Mouse (Mus musculus) 3134 (cell line): Measurements from ENCODE around the gene Dusp16.

Experiments used
- DNase-seq: peaks from one replicate; pipeline ENCODE4 v3.0.0-alpha.2; 2011; ENCODE audit warnings: low spot score; ENCODE audit not compliant: insufficient read length; ENCODE audit errors: extremely low read depth

The Dusp16 gene

DNA sequence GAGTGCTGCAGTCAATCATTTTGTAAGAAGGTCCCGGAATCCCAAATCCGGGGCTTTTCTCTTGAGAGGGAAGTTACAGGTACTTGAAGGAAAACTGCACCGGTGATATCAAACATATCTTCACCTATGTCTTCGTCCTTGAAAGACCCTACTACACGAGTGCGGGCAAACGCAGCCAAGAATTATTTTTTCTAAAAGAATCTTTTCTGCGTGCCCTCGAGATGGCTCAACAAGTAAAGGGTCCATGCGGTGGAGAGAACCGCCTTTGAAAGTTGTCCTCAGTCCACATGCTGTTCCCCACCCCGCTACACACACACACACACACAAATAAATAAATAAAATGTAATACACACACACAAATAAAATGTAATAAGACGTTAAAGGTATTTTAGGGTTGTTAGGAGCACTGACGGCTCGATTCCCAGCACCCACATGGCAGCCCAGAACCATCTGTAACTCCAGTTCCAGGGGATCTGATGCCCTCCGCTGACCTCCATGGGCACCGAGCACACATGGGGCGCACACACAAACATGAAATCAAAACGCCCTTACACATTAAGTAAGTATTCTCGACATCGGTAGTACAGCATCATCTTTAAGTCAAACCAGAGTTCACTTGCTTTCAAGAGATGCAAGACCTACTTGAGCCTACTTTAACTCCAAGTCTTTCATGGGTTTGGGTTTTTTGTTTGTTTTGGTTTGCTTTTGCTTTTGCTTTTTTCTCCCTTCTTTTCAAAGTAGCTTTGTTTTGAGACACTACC lies 801 bp upstream of the Dusp16 start:
- DNase-seq, result peak; percentile 30

DNA sequence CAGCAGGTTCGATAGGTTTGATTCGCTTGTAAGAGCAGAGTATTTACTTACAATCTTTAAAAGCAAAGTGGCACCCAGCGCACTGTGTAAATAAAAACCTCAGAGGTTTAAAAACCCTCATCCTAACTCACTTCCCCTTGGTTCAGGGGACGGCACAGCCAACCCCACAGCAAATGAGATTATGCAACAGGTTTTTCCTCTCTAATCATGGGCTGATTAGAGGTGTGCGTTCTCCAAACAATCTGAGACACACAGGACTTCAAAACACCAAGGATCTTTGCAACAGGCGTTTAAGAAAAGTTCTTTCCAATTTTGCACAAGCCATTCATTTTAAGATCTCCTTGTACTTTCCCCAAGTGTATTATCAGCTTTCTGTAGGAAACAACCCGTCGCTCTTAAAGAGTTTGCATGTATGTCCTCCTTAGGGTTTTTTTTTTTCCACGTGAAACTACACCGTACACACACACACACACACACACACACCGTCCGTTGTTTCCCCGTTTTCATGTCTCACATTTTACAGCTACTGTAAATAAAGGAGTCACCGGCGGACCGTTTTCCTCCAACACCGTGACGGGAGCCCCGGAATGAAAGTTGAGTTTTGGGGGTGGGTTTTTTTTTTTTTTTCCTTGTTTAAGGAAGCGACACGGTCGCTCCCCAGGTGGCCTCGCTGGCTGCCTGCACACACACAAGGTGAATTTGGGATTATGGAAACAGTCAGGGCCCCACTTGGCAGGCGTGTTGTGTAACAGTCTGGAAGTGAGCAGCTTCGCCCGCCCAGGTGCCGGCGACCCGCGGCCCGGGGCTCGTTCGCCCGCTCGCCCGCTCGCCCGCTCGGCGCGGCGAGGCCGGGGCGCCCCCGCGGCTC lies 940 bp downstream of the Dusp16 start:
- DNase-seq, result peak; percentile 62

DNA sequence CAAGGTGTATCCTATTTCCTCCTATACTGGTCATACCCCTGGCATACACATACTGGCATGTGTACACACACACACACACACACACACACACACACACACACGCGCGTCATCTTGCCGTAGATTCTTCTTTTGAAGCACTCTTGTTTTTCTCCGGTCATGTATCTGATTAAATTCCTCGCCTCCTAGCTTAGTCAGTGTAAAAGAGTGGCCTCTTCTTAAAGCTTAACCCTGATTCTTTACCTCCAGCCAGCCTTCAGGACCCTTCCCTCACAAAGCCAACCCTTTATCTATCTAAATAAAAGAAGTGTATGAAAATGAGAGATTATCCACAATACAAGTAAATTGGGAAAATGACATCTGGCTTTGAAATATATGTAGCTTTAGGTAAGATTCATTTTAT lies 3.3 kb downstream of the Dusp16 start:
- no peak for DNase-seq

DNA sequence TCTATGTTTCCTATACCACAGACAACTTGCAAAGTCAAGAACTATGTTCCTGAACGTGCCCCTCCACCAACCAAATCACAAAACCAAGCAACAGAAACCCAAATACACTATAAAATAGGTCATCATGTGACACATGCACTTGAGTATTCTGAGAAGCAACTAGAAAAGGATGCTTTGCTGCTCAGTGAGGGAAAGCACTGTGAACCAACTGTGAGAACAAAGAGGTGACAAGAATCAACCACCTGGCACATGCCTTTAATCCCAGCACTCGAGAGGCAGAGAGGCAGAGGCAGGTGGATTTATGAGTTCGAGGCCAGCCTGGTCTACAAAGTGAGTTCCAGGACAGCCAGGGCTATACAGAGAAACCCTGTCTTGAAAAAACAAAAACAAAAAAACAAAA lies 6.0 kb downstream of the Dusp16 start:
- DNase-seq, result no peak

DNA sequence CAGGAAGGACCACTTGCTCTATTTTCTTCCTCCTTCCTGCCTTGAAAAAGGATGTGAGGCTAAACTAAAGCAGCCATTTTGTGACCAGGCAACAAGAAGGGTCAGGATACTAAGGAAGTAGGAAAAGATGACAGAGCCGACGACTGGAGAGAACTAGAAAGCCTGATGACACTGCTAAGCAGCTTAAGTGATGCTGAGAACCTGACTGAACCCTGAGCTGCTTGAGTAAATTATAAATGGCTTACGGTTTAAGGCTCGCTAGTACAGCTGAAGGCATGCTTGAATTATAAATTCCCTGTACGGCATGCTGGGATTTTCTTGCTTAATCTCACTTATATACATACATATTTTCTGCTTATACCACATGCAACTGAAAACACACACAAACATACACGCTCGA lies 9.5 kb downstream of the Dusp16 start:
- no peak for DNase-seq

DNA sequence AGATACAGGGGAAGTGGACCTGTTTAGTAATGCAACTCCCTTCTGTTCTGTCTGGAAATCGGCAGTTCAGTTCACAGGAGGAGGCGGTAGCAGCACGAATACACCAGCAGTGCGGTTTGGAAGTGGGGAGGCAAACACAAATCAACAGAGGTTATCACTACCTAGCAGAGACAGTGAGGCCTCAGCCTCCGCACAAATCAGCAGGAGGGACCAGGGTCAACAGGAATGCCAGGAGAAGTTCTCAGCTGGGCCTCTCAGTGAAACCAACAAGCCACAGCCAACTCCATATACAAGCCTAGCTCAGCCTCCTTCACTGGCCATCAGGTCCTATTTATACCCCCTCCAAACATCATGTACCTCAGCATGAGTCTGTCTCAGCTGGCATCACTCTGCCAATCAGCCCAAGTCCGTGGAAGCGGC lies 10.9 kb downstream of the Dusp16 start:
- no peak for DNase-seq

DNA sequence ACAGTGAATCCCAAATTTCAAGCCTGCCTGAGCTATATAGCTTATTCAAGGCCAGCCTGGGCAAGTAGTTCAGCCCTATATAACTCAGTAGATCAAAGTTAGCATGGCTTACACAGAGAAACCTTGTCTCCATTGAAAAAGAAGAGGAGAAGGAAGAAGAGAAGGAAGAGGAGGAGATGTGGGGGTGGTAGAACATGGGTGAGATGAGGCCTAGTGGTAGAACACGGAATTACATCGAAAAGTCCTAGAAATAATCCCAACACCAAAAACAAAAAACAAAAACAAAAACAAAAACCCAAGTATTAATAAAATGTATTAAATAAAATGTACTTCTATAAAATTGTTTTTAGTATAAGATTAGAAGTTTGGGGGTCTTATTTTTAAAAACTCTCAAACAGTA lies 12.4 kb downstream of the Dusp16 start:
- no peak for DNase-seq

DNA sequence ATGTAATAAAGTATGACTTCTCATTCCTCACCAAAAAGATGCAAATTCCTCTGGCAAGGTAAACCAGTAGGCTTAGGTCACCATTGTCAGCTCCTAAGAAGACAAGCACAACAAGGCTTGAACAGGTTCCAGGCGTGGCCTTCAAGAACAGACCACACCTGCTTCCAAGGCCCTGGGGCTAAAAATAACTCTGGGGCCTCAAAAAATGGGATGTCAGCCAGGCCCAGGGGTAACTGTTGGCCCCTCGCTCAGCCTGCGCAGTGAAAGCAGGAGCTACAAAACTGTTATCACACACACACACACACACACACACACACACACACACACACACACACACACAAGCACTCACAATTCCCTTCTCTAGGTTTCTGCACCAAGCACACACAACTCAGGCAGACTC lies 18.5 kb downstream of the Dusp16 start:
- peak; percentile 33 for DNase-seq

DNA sequence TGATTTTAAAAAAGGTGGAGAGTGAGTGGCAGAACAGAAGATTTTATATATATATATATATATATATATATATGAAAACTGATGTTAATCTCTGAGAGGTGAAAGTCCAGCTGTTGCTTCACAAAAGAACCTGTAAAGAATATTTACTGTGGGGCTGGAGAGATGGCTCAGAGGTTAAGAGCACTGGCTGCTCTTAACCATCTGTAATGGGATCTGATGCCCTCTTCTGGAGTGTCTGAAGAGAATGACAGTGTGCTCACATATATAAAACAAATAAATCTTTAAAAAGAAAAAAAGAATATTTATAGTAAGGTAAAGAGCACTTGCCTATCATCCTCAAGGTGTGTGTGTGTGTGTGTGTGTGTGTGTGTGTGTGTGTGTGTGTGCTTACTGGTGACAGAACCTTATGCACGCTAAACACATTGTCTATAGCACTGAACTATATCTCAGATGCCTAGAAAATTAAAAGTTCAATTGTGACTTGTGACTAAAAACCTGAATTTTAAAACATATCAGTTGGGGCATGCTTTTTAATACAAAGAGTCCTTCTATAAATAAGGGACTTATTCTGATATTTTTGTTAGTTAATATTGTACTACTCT lies 19.0 kb downstream of the Dusp16 start:
- no peak for DNase-seq

DNA sequence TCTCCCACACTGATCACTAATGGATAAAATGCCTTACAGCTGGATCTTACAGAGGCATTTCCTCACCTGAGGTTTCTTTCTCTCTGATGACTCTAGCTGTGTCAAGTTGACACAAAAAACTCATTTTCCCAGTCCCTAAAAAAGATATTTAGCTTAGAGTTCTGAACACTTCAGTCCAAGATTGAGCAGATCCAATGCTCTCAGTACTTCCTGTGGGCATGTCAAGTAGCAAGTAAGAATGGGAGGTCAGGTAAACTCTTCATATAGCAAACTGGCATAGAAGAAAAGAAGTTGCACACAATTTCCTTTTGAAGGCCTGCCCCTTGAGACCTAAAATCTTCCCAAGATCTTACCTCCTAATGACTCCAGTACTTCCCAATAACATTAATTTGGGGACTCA lies 22.1 kb downstream of the Dusp16 start:
- DNase-seq, result no peak

DNA sequence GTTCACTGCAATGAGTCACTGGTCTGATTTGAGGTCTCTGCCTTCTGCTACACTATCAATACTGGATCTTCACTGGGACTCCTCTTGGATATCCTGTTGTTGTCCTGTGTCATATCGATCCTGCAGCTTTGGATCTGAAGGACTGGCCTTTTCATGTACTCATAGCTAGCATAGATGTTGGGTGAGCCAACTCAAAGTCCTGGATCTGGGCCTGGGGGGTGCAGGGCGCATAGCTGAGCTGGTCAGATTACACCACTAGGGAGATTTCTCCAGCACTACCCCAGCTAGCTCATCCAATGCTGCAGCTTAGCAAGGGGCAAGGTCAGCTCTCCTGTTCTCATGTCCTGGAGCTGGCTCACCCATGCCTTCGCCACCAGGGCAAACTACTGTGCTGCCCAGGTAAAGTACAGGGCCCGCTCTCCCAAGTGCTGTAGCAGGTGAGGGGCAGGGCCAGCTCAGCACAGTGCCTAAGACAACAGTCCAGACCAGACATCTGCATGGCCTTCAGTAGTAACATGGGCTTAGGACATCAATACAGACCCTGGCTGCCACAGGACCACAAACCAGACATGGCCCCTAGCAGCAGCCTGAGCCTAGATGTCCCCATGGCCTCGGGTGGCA lies 27.9 kb downstream of the Dusp16 start:
- no peak for DNase-seq

DNA sequence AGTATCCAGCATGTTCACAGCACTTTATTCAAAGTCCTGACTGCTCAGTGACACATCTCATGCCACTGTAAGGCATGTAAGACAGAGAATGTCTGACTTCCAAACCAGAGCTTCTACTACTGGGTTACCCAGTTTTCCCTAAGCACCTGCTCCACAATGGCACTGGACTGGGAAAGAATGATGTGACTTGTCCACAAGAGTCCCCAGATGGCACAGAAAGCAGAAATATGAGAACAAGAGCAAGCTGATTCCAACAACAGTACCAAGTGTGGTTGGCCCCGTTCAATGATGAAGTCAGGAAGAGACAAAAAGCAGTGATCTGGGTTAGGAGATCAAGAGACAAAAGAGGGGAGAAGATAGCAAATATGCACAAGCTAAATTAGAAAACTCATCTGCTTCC lies 29.0 kb downstream of the Dusp16 start:
- no peak for DNase-seq

DNA sequence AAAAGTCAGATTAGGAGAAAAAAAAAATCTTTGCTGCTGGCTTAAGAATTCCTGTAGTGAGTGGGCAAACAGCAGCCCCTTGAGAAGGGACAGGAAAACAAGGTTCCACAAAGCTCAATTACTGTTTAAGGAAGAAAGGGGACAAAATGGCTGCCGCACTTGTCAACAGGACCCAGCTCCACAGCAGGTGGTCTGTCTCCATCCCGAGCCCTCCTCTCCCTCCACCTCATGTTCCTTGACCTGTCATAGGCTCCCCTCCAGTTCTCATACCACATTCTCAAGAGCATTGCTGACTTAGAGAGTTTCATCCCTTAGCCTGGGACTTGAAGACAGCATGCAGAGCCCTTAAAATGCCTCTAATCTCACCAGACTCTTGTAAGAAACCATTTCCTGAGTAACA lies 30.6 kb downstream of the Dusp16 start:
- DNase-seq, result no peak

DNA sequence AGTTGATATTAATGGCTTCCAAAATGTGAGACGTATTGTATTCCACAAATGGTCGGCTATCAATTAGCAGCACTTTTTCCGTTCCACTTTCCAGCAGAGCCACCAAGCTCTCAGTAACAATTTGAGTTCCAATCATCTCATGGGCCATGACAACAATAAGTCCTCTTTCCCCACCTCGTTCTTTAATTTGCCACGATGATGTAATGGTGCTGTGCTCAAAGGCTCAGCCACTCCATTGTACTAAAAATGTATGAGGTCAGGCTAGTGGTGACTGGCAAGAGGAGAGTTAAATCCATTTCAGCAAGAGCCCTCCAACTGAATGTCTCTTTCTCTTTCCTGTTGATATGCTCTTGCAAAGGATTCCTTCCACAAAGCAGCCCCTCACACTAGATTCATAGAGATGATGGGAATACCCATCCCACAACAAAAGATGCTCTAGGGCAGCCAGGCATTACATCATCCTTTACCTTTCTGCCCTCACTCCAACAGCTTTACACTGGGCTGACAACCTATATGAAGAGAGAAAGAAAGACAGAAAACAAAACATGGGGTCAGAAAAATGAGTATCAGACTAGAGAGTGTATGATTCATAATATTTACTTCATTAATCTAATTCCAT lies 31.4 kb downstream of the Dusp16 start:
- no peak for DNase-seq

DNA sequence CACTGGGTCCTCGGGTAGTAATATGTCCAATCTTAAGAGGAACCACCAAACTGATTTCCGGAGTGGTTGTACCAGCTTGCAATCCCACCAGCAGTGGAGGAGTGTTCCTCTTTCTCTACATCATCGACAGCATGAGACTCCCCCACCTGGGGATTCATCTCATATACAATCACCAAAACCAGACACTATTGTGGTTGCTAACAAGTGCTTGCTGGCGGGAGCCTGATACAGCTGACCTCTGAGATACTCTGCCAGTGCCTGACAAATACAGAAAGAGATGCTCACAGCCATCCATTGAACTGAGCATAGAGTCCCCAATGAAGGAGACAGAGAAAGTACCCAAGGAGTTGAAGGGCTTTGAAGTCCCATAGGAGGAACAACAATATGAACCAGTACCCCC lies 36.4 kb downstream of the Dusp16 start:
- DNase-seq, result no peak

DNA sequence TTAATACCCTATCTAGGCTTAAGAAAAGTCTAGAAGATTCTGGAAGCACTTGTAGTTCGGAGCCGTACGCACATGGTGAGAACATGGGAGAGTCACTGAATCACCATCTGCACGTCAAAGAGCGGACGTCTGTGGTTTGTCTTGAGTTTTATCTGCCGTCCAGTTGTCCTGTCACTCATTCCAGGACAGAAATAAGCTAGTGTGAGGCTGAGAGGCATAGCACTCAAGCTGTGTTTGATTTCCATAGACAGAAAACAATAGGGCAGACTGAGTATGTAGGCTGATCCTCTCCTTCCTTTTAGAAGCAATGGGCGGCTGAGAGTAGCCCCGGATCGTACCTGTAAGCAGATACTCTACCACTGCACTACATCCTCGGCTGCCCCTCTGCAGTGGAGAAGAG lies 38.6 kb downstream of the Dusp16 start:
- DNase-seq, result no peak

DNA sequence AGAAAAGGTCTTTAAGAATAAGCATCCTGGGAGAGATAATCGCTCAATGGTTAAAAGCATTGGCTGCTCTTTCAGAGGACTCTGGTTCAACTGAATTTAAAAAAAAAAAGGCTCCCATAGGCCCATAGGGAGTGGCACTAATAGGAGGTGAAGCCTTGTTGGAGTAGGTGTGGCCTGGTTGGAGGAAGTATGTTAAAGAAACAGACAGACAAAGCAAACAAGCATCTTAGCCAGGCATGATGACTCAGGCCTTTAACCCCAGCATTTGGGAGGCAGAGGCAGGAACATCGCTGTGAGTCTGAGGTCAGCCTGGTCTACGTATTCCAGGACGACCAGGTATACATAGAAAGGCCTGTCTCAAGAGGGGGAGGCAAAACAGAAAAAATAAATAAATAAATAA lies 39.0 kb downstream of the Dusp16 start:
- no peak for DNase-seq

DNA sequence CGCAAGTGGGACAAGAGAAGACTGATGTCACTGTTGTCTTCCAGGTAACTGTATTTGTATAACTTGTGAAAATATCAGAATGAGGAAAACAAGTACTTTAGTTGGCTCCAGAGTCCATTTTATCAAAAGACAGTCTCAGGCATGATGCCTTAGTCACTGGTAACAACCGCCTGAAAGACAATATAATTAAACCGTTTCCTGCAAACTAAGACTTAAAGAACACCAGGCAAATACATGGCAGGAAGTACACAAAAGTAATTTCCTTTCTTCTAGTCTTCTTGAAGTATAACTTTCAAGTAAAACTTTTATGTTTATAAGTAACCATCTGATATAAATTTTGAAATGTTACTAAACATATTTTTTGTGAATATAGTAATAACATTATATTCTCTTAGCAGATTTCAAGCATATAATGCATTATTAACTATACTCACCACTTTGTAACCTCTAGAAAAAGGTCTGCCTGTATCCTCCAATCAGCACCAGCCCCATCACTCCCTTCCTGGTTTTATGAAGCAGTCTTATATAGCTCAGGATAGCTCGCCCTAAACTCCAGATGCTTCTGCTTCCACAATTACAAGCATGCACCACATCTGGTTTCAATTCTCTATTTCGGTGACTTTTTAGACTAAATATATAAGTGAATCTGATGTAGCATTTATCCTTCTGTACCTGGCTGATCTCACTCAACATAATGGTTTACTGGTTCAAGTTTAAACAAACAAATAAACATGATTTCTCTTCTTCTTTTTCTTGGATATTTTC lies 40.4 kb downstream of the Dusp16 start:
- no peak for DNase-seq

DNA sequence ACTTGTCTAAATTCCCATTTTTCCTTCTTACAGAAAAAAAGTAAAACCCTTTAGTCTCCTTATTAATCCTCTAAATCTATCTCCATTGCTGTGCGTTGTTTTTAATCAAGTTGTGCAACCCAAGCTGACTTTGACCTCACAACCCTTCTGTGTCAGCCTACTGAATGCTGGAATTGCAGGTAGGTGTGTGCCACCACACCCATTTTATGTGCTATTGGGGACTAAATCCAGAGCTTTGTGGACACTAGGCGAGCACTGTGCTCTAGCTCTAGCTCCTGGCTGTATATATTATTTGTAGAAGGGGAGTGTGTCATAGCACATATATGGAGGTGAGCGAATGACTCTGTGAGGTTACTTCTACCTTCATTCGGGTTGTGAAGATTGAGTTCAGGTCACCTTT lies 41.3 kb downstream of the Dusp16 start:
- no peak for DNase-seq

DNA sequence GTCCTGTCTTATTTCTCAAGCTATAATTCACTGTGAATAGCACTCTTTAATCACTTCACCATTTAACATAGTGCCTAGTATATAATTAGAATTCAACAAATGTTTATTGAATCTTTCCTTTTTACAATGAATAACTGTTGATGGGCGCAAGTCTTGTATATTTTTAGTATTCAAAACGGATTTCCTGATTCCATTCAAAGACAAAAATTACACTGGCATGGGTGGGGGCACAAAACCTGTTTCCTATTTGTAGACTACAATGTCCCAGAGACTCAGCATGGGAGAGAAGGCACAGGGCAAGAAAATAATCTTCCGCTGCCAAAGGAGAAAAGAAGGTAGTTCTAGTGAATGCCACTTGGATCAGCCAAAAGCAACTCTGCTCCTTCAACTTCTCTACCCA lies 44.3 kb downstream of the Dusp16 start:
- DNase-seq, result no peak
